Mouse (Mus musculus) small intestine, adult 2 months (tissue): ENCODE measurements around the gene Grin2b.

ENCODE experiments used
- CTCF ChIP-seq: fragments of 200-500 bp; IDR thresholded peaks from 2 replicates; pipeline ENCODE4 v1.5.1; 2012; ENCODE audit warnings: low read depth, mild to moderate bottlenecking, control low read depth, inconsistent platforms, low read length, moderate library complexity, mixed read lengths; ENCODE audit not compliant: insufficient replicate concordance, insufficient read length; ENCODE audit errors: extremely low read depth
- POLR2A ChIP-seq: fragments of 200-500 bp; IDR thresholded peaks from 2 replicates; pipeline ENCODE4 v1.6.1; 2012; ENCODE audit warnings: low read depth, mild to moderate bottlenecking, control low read depth, inconsistent platforms, low read length, moderate library complexity

- TF ChIP-seq POLR2A, result no peak
- TF ChIP-seq CTCF, result no peak
These were observed 77.0 kb downstream of the Grin2b start for GRCm38 (mm10) chr6:136096269-136096668.
